Mouse (Mus musculus): ENCODE measurements around the gene Uggt2. TPM values are rescaled to one million over a fixed set of nuclear protein-coding genes. Genes with fewer than 3 reads are reported as not detected.
A peak's percentile ranks its signal among the peaks of the same experiment; 100 is the strongest.

Uggt2 gene
- total and polyA plus RNA-seq, 2 experiments: 0.98 to 3.0 TPM

DNA sequence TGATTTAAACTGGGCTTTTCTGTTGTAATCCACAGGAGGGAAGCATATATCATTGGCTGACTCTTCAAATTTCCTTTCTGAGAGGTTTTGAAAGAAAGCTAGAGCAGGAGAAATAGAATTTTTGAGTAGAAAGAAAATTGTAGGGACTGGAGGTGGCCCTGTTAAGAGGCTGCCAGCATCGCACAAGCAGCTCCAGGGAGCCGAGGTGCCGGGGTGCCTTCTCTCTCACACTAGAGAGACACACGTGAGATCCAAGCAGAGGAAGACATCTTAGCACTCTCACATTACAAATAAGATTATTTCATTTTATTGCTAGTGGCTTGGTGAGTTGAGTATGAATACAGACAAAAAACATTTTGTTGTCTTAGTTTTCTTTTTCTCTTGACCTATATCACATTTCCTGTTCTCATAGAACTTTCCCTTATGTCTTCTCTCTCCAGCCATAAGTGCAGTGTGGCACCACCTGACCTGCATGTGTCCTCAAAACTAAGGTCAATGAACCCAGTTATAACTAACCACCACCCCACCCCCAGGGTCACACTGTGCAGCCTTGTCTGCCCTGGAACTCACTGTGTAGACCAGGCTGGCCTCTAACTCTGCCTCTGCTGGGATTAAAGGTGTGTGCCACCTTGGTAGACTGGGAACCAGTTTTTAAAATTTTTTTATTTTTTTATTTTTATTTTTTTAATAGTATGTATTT lies 158.3 kb downstream of the Uggt2 start:
- WGBS: 23% methylated on average over 4 of the region's 4 CpGs
- peaks cover 40% of the 10 kb centered on the region for H3K4me1 ChIP-seq (ENCODE audit: control insufficient read depth, insufficient read depth, low read length)

DNA sequence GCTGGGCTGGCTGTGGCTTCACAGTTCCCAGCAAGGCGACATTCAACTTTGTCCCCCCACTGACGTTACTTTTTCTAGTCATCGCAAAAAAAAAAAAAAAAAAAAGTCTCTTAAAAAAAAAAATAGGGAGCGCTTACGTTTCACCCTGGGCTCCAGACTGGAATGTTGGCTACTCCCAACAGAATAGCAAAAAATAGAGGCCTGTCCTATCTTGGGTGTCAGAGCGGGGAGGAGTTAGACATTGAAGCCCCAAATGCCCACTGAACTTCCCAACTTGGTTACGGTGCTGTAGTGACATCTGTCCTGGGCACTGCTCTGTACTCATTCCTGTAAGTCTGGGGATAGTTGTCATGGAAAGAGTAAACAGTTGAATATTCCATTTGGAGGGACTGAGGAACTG lies 160.7 kb downstream of the Uggt2 start:
- Histone ChIP-seq H3K27me3 (ENCODE audit: control insufficient read depth, insufficient read depth, low read length) (no peaks in the 10 kb centered on the region), H3K79me2 (ENCODE audit: control insufficient read depth, insufficient read depth, low read length) (peaks cover 26% of the 10 kb centered on the region; the same call in 1 of the 2 replicates), H3K9ac (ENCODE audit: low read depth, low read length) (peak overlapping the region; percentile 100), H3K4me3 (ENCODE audit: insufficient read depth, low read depth, low read length) (peak overlapping the region; percentile 99), H3K27ac (replicated peaks; ENCODE audit: insufficient read depth, low read depth, low read length) (peak overlapping the region; percentile 100), H3K36me3 (ENCODE audit: control insufficient read depth, insufficient read depth, low read length) (no peaks in the 10 kb centered on the region), H3K4me1 (ENCODE audit: control insufficient read depth, insufficient read depth, low read length) (peaks cover 31% of the 10 kb centered on the region)
- no peak for TF ChIP-seq POLR2A (IDR thresholded peaks at IDR 0.05; ENCODE audit: extremely low read depth, insufficient read depth, low read length)
- TF ChIP-seq CTCF (IDR thresholded peaks at IDR 0.05; ENCODE audit: low read depth, low read length): no peak
- 0% methylated on average over 7 of the region's 7 CpGs for WGBS
- DNase-seq (ENCODE audit: extremely low read depth, low read depth, low spot score): peak; percentile 72

More for the DNA sequence above, 158.3 kb downstream of the Uggt2 start:
- Histone ChIP-seq H3K27me3 (ENCODE audit: control insufficient read depth, insufficient read depth, low read length) (no peaks in the 10 kb centered on the region), H3K9ac (ENCODE audit: low read depth, low read length) (0 out of 2 replicates have a peak overlapping the region, but pooled peaks have one; percentile 27), H3K79me2 (ENCODE audit: control insufficient read depth, insufficient read depth, low read length) (peaks cover 37% of the 10 kb centered on the region), H3K27ac (replicated peaks; ENCODE audit: insufficient read depth, low read depth, low read length) (peak overlapping the region; percentile 39), H3K4me3 (ENCODE audit: insufficient read depth, low read depth, low read length) (no peak overlapping the region), H3K36me3 (ENCODE audit: control insufficient read depth, insufficient read depth, low read length) (no peaks in the 10 kb centered on the region)
- DNase-seq (ENCODE audit: extremely low read depth, low read depth, low spot score): peak; percentile 84
- TF ChIP-seq POLR2A (IDR thresholded peaks at IDR 0.05; ENCODE audit: extremely low read depth, insufficient read depth, low read length): no peak
- no peak for TF ChIP-seq CTCF (IDR thresholded peaks at IDR 0.05; ENCODE audit: low read depth, low read length)

DNA sequence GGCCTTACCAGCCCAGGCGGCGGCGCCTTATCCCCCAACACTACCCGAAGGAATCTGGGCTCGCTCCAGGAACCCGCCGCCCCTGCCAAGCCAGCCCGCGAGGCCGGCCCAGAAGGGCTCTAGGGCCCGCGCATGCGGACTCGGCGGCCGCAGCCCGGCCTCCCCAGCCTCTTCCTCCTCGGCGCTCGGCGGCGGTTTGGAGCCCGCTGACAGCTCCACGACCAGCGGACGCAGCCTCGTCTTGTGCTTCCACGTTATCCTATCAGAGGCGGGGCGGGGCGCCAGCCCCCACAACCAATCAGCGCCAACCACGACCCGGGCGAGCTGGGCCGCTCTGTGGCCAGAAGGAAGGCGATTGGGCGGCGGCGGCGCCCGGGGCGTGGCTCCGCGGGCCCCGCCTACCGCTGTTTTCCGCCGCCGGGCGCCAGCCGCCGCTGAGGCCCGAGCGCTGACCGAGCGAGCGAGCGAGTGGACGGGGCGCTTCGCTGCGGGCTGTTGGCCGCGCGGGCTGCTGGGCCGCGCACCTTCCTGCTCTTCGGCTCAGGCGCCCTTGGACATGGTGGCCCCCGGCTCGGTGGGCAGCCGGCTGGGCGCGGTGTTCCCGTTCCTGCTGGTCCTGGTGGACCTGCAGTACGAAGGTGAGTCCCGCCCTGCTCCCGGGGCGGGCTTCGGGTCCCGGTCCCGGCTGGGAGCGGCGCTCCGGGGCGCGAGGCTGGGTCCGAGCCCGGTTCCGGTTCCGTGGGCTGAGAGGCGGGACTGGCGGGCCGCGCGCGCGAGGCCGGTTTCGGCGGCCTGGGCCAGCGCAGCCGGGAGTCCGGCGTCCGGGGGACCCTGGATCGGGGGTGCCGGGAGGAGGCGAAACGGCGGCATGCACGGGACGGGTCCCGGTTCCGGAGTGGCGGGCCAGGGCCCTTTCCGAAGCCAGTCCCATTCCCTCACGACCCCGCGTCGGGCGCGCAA lies 161.4 kb downstream of the Uggt2 start, which contains the start of gene Dnajc3:
Dnajc3 (plus strand) TSS at position 444 of the 960 bp plus-strand sequence.
- Histone ChIP-seq H3K79me2 (ENCODE audit: control insufficient read depth, insufficient read depth, low read length) (peaks cover 22% of the 10 kb centered on the region; the same call in 1 of the 2 replicates), H3K27me3 (ENCODE audit: control insufficient read depth, insufficient read depth, low read length) (no peaks in the 10 kb centered on the region), H3K9ac (ENCODE audit: low read depth, low read length) (peak within 1 kb of the TSS; percentile 100), H3K27ac (replicated peaks; ENCODE audit: insufficient read depth, low read depth, low read length) (peak within 1 kb of the TSS; percentile 100), H3K4me3 (ENCODE audit: insufficient read depth, low read depth, low read length) (peak within 1 kb of the TSS; percentile 99), H3K36me3 (ENCODE audit: control insufficient read depth, insufficient read depth, low read length) (no peaks in the 10 kb centered on the region), H3K4me1 (ENCODE audit: control insufficient read depth, insufficient read depth, low read length) (peaks cover 26% of the 10 kb centered on the region)
- peak; percentile 89 for DNase-seq (ENCODE audit: extremely low read depth, low read depth, low spot score)
- under 1% methylated on average over 113 of the region's 124 CpGs for WGBS
- TF ChIP-seq POLR2A (IDR thresholded peaks at IDR 0.05; ENCODE audit: extremely low read depth, insufficient read depth, low read length) (peak; percentile 95), CTCF (IDR thresholded peaks at IDR 0.05; ENCODE audit: low read depth, low read length) (no peak)

DNA sequence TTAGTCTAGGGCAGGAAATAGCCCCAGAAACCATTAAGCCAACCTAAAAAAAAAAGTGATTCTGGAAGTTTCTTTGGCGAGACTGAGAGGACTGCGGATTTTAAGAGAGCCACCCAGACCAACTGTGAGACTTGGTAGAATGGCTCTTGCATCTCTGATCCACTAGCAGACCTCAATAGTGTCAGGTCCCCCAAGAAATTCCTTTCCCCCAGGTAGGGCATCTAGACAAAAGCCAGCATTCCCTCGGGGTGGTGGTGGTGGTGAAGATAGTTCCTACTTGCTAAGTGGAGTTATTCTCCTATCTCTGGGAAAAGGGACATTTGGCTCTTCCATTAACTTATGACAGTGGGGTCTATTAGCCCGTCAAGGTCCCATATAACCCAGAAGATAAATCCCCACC lies 162.3 kb downstream of the Uggt2 start:
- peaks cover 21% of the 10 kb centered on the region for H3K4me1 ChIP-seq (ENCODE audit: control insufficient read depth, insufficient read depth, low read length)
- WGBS: 29% methylated on average over 4 of the region's 4 CpGs

DNA sequence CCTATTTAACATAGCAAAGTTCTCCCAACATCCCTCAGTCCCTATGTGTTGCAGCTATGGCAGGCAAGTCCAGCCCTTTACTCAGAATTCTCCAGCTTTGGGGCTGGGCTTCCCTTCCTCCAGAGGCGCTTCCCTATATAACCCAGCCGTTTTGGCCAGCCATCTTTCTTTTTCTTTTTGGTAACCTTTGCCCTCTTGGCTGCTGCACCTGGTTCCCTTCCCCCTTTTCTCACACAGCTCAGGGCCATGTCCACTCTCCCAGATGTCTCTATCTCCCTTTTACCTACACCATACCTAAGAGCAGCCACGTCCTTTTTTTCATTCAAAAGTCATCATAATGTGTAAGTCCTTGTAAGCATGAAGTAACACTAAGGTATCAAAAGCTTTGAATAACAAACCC lies 163.0 kb downstream of the Uggt2 start:
- H3K27me3 ChIP-seq (ENCODE audit: control insufficient read depth, insufficient read depth, low read length): no peaks in the 10 kb centered on the region
- WGBS: 16% methylated on average over 3 of the region's 3 CpGs
- no peak overlapping the region for H3K9ac ChIP-seq (ENCODE audit: low read depth, low read length)
- peak; percentile 68 for DNase-seq (ENCODE audit: extremely low read depth, low read depth, low spot score)
- H3K4me3 ChIP-seq (ENCODE audit: insufficient read depth, low read depth, low read length): no peak overlapping the region
- H3K4me1 ChIP-seq (ENCODE audit: control insufficient read depth, insufficient read depth, low read length): peaks cover 17% of the 10 kb centered on the region
- H3K79me2 ChIP-seq (ENCODE audit: control insufficient read depth, insufficient read depth, low read length): peaks cover 12% of the 10 kb centered on the region; the same call in 1 of the 2 replicates
- H3K27ac ChIP-seq (replicated peaks; ENCODE audit: insufficient read depth, low read depth, low read length): no peak overlapping the region
- TF ChIP-seq POLR2A (IDR thresholded peaks at IDR 0.05; ENCODE audit: extremely low read depth, insufficient read depth, low read length) (no peak), CTCF (IDR thresholded peaks at IDR 0.05; ENCODE audit: low read depth, low read length) (no peak)
- H3K36me3 ChIP-seq (ENCODE audit: control insufficient read depth, insufficient read depth, low read length): no peaks in the 10 kb centered on the region

More for the DNA sequence above, 162.3 kb downstream of the Uggt2 start:
- H3K9ac ChIP-seq (ENCODE audit: low read depth, low read length): peak overlapping the region; percentile 68
- TF ChIP-seq POLR2A (IDR thresholded peaks at IDR 0.05; ENCODE audit: extremely low read depth, insufficient read depth, low read length) (no peak), CTCF (IDR thresholded peaks at IDR 0.05; ENCODE audit: low read depth, low read length) (no peak)
- H3K27me3 ChIP-seq (ENCODE audit: control insufficient read depth, insufficient read depth, low read length): no peaks in the 10 kb centered on the region
- no peaks in the 10 kb centered on the region for H3K36me3 ChIP-seq (ENCODE audit: control insufficient read depth, insufficient read depth, low read length)
- peak overlapping the region; percentile 45 for H3K4me3 ChIP-seq (ENCODE audit: insufficient read depth, low read depth, low read length)
- peaks cover 16% of the 10 kb centered on the region; the same call in 1 of the 2 replicates for H3K79me2 ChIP-seq (ENCODE audit: control insufficient read depth, insufficient read depth, low read length)
- DNase-seq (ENCODE audit: extremely low read depth, low read depth, low spot score): no peak
- H3K27ac ChIP-seq (replicated peaks; ENCODE audit: insufficient read depth, low read depth, low read length): peak overlapping the region; percentile 74

Other genes with a start within 250 kb of the Uggt2 start
- 0.55 and 0.74 TPM in 2 replicates for gene Dzip1, start 174.0 kb downstream of the Uggt2 start, total RNA-seq (2014; rRNA removed)
- 0.23 and 0.44 TPM in 2 replicates for gene Dzip1, start 174.0 kb downstream of the Uggt2 start, polyA plus RNA-seq (2012; rRNA removed)
- 155 and 159 TPM in 2 replicates for gene Dnajc3, start 161.5 kb downstream of the Uggt2 start, total RNA-seq (2014; rRNA removed)
- 32.4 and 40.2 TPM in 2 replicates for gene Dnajc3, start 161.5 kb downstream of the Uggt2 start, polyA plus RNA-seq (2012; rRNA removed)
- 0.09 and 0.13 TPM in 2 replicates for gene Hs6st3, start 38.9 kb upstream of the Uggt2 start, total RNA-seq (2014; rRNA removed)
- gene Hs6st3, start 38.9 kb upstream of the Uggt2 start, polyA plus RNA-seq (2012; rRNA removed): 0.05 and 0.06 TPM in 2 replicates